Mouse (Mus musculus) kidney, embryonic 14.5 days (tissue): Measurements from ENCODE around the gene Col18a1. TPM values are rescaled to one million over a fixed set of nuclear protein-coding genes. Genes with fewer than 3 reads are reported as not detected.

ENCODE experiments used
- ATAC-seq: fragments of 200-750 bp; cut with Nextera tagmentation; 2 replicates; pipeline ENCODE4 v1.8.0; 2017; ENCODE audit warnings: moderate number of reproducible peaks, mild to moderate bottlenecking, moderate TSS enrichment, moderate library complexity; ENCODE audit not compliant: low FRiP score, low TSS enrichment
- H3K27ac ChIP-seq: fragments of 300-500 bp; sonication (generic); 2 replicates; pipeline ENCODE4 v1.5.1; 2014; ENCODE audit warnings: low read depth, mild to moderate bottlenecking, low read length, moderate library complexity, mixed read lengths
- H3K27me3 ChIP-seq: fragments of 300-500 bp; sonication (generic); 2 replicates; pipeline ENCODE4 v1.6.1; 2014; ENCODE audit warnings: mild to moderate bottlenecking, low read length; ENCODE audit not compliant: control insufficient read depth, insufficient read depth
- H3K36me3 ChIP-seq: fragments of 300-500 bp; sonication (generic); 2 replicates; pipeline ENCODE4 v1.6.1; 2014; ENCODE audit warnings: low read length, mixed read lengths; ENCODE audit not compliant: control insufficient read depth, insufficient read depth
- H3K4me1 ChIP-seq: fragments of 300-500 bp; sonication (generic); 2 replicates; pipeline ENCODE4 v1.6.1; 2014; ENCODE audit warnings: low read length, mixed read lengths; ENCODE audit not compliant: control insufficient read depth, insufficient read depth
- H3K4me2 ChIP-seq: fragments of 300-500 bp; sonication (generic); replicated peaks from 2 replicates; pipeline ENCODE4 v1.6.1; 2014; ENCODE audit warnings: low read depth, mild to moderate bottlenecking, low read length
- H3K4me3 ChIP-seq: fragments of 300-500 bp; sonication (generic); 2 replicates; pipeline ENCODE4 v1.5.1; 2014; ENCODE audit warnings: mild to moderate bottlenecking, low read length
- H3K9ac ChIP-seq: fragments of 300-500 bp; sonication (generic); 2 replicates; pipeline ENCODE4 v1.6.1; 2014; ENCODE audit warnings: low read depth, mild to moderate bottlenecking, low read length, moderate library complexity
- H3K9me3 ChIP-seq: fragments of 300-500 bp; sonication (generic); 2 replicates; pipeline ENCODE4 v1.6.1; 2016; ENCODE audit warnings: low read length; ENCODE audit not compliant: control insufficient read depth
- WGBS: fragments of 180-500 bp; shearing (Covaris S2); extraction: QIAGEN DNeasy Blood & Tissue Kit; methylation state at CpG from one replicate; pipeline ENCODE4 v1.1.7; 2014; 5-methylcytosine and 5-hydroxymethylcytosine counted together
- polyA plus RNA-seq: library from polyadenylated mRNA; unstranded; fragments of >200 nt; fragmentation: Nextera tagmentation; extraction: Ambion mirVana; gene quantifications from 2 replicates; pipeline ENCODE4 v1.2.1, GENCODE M21; 2014

Col18a1 gene
- polyA plus RNA-seq, 1 experiment from 2014 or later, result 140 TPM

DNA sequence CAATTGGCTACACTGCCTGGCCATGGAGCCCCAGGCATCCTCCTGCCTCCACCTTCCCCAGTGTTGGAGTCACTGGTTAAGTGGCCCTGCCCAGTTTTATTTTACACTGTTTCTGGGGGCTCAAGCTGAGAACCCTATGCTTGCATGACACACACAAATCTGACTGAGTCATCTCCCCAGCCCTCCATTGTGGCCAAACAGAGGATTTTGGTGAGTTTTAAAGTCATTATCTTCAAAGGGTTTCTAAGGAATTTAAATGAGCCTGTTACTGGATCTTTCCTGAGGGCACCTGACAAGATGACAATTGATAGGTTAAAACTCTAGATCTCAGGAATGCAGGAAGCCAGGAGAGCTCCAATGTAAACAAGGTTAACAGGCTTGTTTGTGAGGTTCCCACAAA is 27.1 kb upstream of the Col18a1 start:
- H3K27me3 ChIP-seq, result no peaks in the 10 kb centered on the region
- peaks cover 26% of the 10 kb centered on the region for H3K4me1 ChIP-seq
- H3K36me3 ChIP-seq, result no peaks in the 10 kb centered on the region
- no peak overlapping the region for H3K27ac ChIP-seq
- H3K4me2 ChIP-seq, result no peak overlapping the region
- H3K9ac ChIP-seq, result no peak overlapping the region
- no peak for ATAC-seq
- H3K4me3 ChIP-seq, result no peak overlapping the region
- H3K9me3 ChIP-seq, result 0 out of 2 replicates have a peak, but pooled peaks cover 4% of the 10 kb centered on the region

DNA sequence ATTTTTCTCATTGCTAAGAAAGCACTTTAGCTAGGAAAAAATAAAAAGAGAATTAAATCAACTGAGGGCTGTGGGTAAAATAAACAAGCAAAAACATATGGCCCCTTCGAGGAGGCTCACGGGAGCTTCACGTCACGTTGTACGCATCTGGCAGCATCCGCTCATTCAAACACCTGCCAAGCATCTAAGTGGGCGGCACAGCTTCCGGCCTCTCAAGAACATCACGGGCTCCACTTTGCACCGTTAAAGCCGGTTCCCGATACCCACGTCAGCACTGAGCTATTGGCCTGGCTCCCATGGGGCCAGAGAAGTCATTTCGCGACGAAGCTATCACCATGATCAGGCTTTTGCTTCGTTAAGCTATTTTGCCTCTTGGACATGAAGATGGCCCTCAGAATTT is 26.4 kb upstream of the Col18a1 start:
- H3K4me1 ChIP-seq, result peaks cover 30% of the 10 kb centered on the region
- 80% methylated on average over 17 of the region's 17 CpGs for WGBS

DNA sequence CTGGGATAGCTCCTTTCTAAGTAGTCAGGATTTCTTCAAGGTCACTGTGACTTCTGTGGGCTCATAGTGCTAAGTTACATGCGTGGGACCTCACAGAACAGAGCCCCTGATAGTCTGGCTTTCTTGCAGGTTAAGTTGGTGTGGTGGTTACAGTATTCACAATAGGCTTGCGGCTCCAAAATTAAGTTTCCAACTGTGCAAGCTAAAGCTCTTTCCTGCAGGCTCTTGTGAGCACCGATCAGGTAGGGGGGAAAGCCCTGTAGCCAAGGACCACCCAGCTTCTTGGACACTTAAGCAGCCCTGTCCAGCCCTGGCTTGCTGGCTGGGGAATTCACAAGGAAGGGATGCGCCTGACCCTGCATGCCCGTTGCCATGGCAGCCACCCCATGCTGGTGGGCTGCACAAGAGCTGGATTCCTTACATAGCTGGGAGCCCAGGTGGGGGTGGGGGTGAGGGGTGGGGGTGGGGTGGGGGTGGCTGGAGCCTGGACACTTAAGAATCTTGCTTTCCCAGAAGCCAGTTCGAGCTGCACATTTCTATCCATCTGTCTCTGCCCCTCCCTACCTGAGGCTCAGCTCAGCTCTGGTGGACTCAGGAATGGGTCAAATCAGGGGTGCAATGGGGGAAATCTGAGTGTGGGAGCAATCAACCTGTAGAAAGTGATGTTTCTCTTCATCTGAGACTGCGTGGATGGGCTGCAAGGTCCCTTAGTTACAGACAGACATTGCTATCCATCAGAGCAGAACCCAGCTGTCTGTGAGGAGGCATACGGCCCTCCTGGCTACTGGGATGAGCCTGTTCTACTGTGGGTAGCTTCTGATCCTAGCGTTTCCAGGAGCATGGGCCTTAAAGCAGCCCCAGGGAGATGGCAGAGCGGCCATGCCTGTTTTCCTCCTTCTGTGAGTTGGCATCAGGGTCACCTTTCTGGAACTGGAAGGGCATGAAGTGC is 24.9 kb upstream of the Col18a1 start:
- H3K4me3 ChIP-seq, result no peak overlapping the region
- peak; percentile 94 for ATAC-seq
- WGBS, result 16% methylated on average over 10 of the region's 10 CpGs
- no peak overlapping the region for H3K4me2 ChIP-seq
- H3K4me1 ChIP-seq, result peaks cover 34% of the 10 kb centered on the region
- H3K27me3 ChIP-seq, result no peaks in the 10 kb centered on the region
- no peak overlapping the region for H3K9ac ChIP-seq
- peak overlapping the region; percentile 62; the same call in 1 of the 2 replicates for H3K27ac ChIP-seq
- H3K9me3 ChIP-seq, result 0 out of 2 replicates have a peak, but pooled peaks cover 4% of the 10 kb centered on the region
- no peaks in the 10 kb centered on the region for H3K36me3 ChIP-seq

More for the DNA sequence above, 26.4 kb upstream of the Col18a1 start:
- no peak for ATAC-seq
- H3K4me3 ChIP-seq, result no peak overlapping the region
- no peak overlapping the region for H3K9ac ChIP-seq
- H3K27ac ChIP-seq, result no peak overlapping the region
- H3K4me2 ChIP-seq, result no peak overlapping the region
- no peaks in the 10 kb centered on the region for H3K27me3 ChIP-seq
- 0 out of 2 replicates have a peak, but pooled peaks cover 4% of the 10 kb centered on the region for H3K9me3 ChIP-seq
- no peaks in the 10 kb centered on the region for H3K36me3 ChIP-seq

DNA sequence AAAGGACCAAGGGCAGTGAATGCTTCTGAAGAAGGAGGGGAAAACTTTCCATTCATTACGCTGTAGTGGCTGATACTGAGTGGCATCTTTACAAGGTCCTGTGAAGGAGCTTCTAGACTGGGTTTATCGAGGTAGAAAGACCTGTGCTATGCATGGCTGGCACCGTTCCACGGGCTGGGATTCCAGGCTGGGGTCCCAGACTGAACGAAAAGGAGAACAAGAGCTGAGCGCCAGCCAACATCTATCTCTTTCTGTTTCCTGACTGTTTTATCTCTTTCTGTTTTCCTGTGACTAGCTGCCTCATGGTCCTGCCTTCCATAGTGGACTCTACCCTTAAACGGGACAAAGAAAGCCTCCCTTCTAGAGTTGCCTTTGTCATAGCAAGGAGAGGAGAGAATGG is 21.1 kb upstream of the Col18a1 start:
- H3K4me1 ChIP-seq, result peaks cover 31% of the 10 kb centered on the region
- no peak overlapping the region for H3K9ac ChIP-seq
- no peak for ATAC-seq
- no peak overlapping the region for H3K4me2 ChIP-seq
- H3K4me3 ChIP-seq, result no peak overlapping the region
- no peaks in the 10 kb centered on the region for H3K36me3 ChIP-seq
- no peaks in the 10 kb centered on the region for H3K27me3 ChIP-seq
- H3K27ac ChIP-seq, result no peak overlapping the region
- no peaks in the 10 kb centered on the region for H3K9me3 ChIP-seq
- WGBS, result 55% methylated on average over 7 of the region's 7 CpGs

DNA sequence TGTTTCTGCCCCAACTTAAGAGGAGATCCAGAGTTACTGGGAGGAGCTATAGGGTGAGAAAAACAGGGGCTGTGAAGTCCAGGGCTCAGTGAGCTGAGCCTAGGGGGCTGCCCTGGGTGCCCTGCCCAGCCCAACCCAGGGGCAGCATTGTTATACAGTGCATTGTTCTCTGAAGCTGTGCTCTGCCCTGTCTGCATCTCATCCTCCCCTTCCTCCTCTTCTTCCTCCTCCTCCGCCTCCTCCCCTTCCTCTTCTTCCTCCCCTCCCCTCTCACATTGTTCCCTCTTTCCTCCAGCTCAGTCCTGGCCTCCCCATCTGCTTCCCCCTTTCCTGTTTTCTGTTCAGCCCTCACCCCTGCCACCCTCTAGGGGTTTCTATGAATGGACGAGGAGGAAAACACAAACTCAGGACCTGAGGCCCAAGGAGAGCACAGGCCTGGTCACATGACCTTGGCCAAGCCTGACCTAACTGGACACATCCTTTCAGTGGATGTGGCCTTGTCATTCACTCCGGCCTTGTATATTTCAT is 16.5 kb upstream of the Col18a1 start:
- ATAC-seq, result peak; percentile 43; the same call in 1 of the 2 replicates
- WGBS, result 56% methylated on average over 3 of the region's 3 CpGs

DNA sequence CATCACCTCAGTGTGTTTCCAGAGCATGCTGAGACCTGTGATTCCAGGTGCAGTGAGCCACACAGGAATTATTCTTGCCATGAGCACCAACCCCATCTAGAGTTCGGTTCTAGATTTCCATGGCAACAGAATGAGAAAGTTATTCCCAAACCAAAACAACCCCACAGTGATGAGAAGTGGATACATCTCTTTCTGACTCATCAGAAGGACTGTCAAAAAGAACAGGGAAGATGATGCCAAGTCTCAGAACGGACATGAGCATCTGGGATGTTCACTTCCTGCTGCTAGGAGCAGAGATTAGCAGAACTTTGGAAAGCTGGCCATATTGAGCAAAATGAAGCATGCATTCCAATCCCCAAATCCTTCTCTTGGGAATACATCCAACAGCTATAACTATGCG is 13.8 kb upstream of the Col18a1 start:
- Histone ChIP-seq H3K9me3 (no peaks in the 10 kb centered on the region), H3K27me3 (no peaks in the 10 kb centered on the region), H3K4me2 (no peak overlapping the region), H3K27ac (no peak overlapping the region), H3K36me3 (no peaks in the 10 kb centered on the region), H3K4me1 (no peaks in the 10 kb centered on the region), H3K9ac (no peak overlapping the region), H3K4me3 (no peak overlapping the region)
- no peak for ATAC-seq
- WGBS, result 89% methylated on average over 3 of the region's 3 CpGs

More for the DNA sequence above, 16.5 kb upstream of the Col18a1 start:
- Histone ChIP-seq H3K36me3 (no peaks in the 10 kb centered on the region), H3K9me3 (no peaks in the 10 kb centered on the region), H3K4me3 (no peak overlapping the region), H3K4me2 (no peak overlapping the region), H3K4me1 (peaks cover 6% of the 10 kb centered on the region; the same call in 1 of the 2 replicates), H3K27ac (no peak overlapping the region), H3K27me3 (no peaks in the 10 kb centered on the region), H3K9ac (no peak overlapping the region)

DNA sequence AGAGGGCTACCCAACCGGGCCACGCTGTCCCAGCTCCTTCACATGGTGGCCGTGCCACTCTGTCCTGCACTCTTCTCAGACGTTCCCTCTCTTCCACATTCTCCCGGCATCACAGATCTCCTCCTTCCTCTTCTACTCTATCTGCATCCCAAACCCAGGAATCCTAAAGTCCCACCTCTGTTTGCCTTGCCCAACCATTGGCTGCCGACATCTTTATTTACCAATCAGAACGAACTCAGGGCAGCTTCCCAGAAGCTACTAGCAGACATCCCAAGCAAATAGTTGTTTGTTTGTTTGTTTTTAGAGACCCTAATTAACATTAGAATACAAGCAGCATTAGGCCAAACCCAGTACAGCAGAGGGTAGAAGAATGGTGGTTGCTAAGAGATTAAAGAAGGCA is 12.3 kb upstream of the Col18a1 start:
- H3K9me3 ChIP-seq, result no peaks in the 10 kb centered on the region
- H3K4me2 ChIP-seq, result no peak overlapping the region
- no peaks in the 10 kb centered on the region for H3K4me1 ChIP-seq
- no peaks in the 10 kb centered on the region for H3K27me3 ChIP-seq
- no peak overlapping the region for H3K4me3 ChIP-seq
- WGBS, result 88% methylated on average over 7 of the region's 7 CpGs
- H3K9ac ChIP-seq, result no peak overlapping the region
- no peaks in the 10 kb centered on the region for H3K36me3 ChIP-seq
- no peak overlapping the region for H3K27ac ChIP-seq
- no peak for ATAC-seq

DNA sequence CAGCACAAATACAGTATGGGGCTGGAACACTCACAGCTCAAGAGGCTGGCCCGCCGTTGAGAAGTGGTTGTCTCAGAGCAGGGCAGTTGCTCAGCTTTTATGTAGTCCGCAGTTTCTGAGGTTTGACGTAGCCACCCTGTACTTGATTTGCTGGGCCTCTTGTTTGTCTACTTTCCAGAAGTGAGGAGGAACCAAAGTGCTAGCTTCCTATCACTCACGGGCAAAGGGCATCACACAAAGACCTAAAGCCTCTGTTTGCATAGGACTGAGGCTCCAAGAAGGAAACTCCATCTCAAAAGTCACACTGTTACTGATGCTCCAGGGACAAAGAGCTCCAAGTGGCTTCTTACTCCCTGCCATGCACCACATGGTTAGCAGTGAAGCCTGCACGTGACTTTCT is 4.1 kb upstream of the Col18a1 start:
- no peaks in the 10 kb centered on the region for H3K9me3 ChIP-seq
- 0 out of 2 replicates have a peak, but pooled peaks cover 4% of the 10 kb centered on the region for H3K4me1 ChIP-seq
- no peak overlapping the region for H3K9ac ChIP-seq
- 90% methylated on average over 6 of the region's 6 CpGs for WGBS
- no peak overlapping the region for H3K4me2 ChIP-seq
- H3K27ac ChIP-seq, result no peak overlapping the region
- ATAC-seq, result no peak
- no peaks in the 10 kb centered on the region; the same call in 1 of the 2 replicates for H3K27me3 ChIP-seq
- H3K36me3 ChIP-seq, result no peaks in the 10 kb centered on the region
- no peak overlapping the region for H3K4me3 ChIP-seq
